Mouse (Mus musculus) liver, adult 2 months (tissue): ENCODE measurements around the gene Slc25a47.

ENCODE experiments used
- CTCF ChIP-seq: fragments of 200-500 bp; IDR thresholded peaks from 2 replicates; pipeline ENCODE4 v1.5.1; 2011; ENCODE audit warnings: low read depth, low read length, control low read depth
- POLR2A ChIP-seq: fragments of 200-500 bp; IDR thresholded peaks from 2 replicates; pipeline ENCODE4 v1.6.1; 2011; ENCODE audit warnings: low read length, control low read depth; ENCODE audit not compliant: insufficient read depth; ENCODE audit errors: extremely low read depth

DNA sequence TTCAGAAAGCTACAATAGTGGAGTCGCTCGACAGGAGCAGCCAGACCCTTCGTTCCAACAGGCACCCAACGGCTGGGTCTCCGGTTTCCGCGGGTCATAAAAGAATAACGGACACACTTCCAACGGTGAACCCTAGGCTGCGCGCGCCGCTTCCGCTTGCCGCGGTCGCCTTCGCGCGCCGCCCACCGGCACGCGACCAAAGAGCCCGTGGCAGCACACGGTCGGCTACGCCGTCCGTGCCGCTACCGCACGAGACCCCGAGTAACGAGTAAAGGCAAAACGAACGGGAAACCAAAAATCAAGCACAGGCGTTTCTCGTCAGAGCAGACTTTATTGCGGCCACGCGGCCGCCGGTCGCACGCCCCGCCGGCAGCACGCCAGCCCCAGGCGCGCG, 43.7 kb upstream of the Slc25a47 start:
- TF ChIP-seq CTCF (no peak), POLR2A (0 out of 2 replicates have a peak, but pooled peaks have one; percentile 17)
